Mouse (Mus musculus): ENCODE measurements around the gene Rapgef4. TPM values are rescaled to one million over a fixed set of nuclear protein-coding genes. Genes with fewer than 3 reads are reported as not detected.
A peak's percentile ranks its signal among the peaks of the same experiment; 100 is the strongest.
"Not testable (repeated sequence)": the region's sequence is repeated elsewhere in the genome, so short reads cannot be mapped to it uniquely, and the experiment has no call there.

Gene Rapgef4
- polyA plus RNA-seq, 1 experiment from 2014 or later, result 16.7 TPM

- Histone ChIP-seq H3K9ac (no peak overlapping the region), H3K27me3 (no peaks in the 10 kb centered on the region), H3K27ac (peak overlapping the region; percentile 23; the same call in 1 of the 2 replicates), H3K4me1 (replicated peaks) (peaks cover 16% of the 10 kb centered on the region), H3K9me3 (no peaks in the 10 kb centered on the region), H3K4me3 (no peak overlapping the region), H3K4me2 (no peak overlapping the region), H3K36me3 (no peaks in the 10 kb centered on the region)
- no peak for ATAC-seq (ENCODE audit: low FRiP score)
- WGBS, result 90% methylated on average over 14 of the region's 14 CpGs
These were observed 159.1 kb downstream of the Rapgef4 start for GRCm38 (mm10) chr2:72139863-72140845.

GRCm38 (mm10) chr2:72141091-72141490, 160.1 kb downstream of the Rapgef4 start:
- no peak overlapping the region for H3K9ac ChIP-seq
- peak overlapping the region; percentile 23; the same call in 1 of the 2 replicates for H3K27ac ChIP-seq

GRCm38 (mm10) chr2:72141732-72142131, 160.7 kb downstream of the Rapgef4 start:
- ATAC-seq (ENCODE audit: low FRiP score); H3K9me3 ChIP-seq; H3K9ac ChIP-seq; H3K27ac ChIP-seq; H3K27me3 ChIP-seq; H3K36me3 ChIP-seq; H3K4me3 ChIP-seq; H3K4me2 ChIP-seq: not testable (repeated sequence)
- H3K4me1 ChIP-seq (replicated peaks), result peaks cover 11% of the 10 kb centered on the region
- WGBS, result 87% methylated on average over 4 of the region's 4 CpGs

More at GRCm38 (mm10) chr2:72141091-72141490, 160.1 kb downstream of the Rapgef4 start:
- Histone ChIP-seq H3K36me3 (no peaks in the 10 kb centered on the region), H3K27me3 (no peaks in the 10 kb centered on the region), H3K4me1 (replicated peaks) (peaks cover 16% of the 10 kb centered on the region), H3K4me2 (no peak overlapping the region), H3K9me3 (no peaks in the 10 kb centered on the region), H3K4me3 (no peak overlapping the region)
- no peak for ATAC-seq (ENCODE audit: low FRiP score)
- 66% methylated on average over 8 of the region's 8 CpGs for WGBS

GRCm38 (mm10) chr2:72143413-72143812, 162.4 kb downstream of the Rapgef4 start:
- Histone ChIP-seq H3K27ac (no peak overlapping the region), H3K4me3 (no peak overlapping the region), H3K9ac (no peak overlapping the region), H3K4me1 (replicated peaks) (peaks cover 10% of the 10 kb centered on the region; the same call in 1 of the 2 replicates), H3K9me3 (no peaks in the 10 kb centered on the region), H3K36me3 (no peaks in the 10 kb centered on the region), H3K4me2 (no peak overlapping the region), H3K27me3 (no peaks in the 10 kb centered on the region)
- 89% methylated on average over 9 of the region's 9 CpGs for WGBS
- ATAC-seq (ENCODE audit: low FRiP score), result no peak

GRCm38 (mm10) chr2:72144576-72145200, 163.6 kb downstream of the Rapgef4 start:
- H3K4me2 ChIP-seq, result no peak overlapping the region
- H3K9me3 ChIP-seq, result no peaks in the 10 kb centered on the region
- no peaks in the 10 kb centered on the region for H3K36me3 ChIP-seq
- no peak overlapping the region for H3K9ac ChIP-seq
- ATAC-seq (ENCODE audit: low FRiP score), result no peak
- no peaks in the 10 kb centered on the region for H3K27me3 ChIP-seq
- H3K4me3 ChIP-seq, result no peak overlapping the region
- peaks cover 14% of the 10 kb centered on the region; the same call in 1 of the 2 replicates for H3K4me1 ChIP-seq (replicated peaks)
- WGBS, result 77% methylated on average over 7 of the region's 7 CpGs
- no peak overlapping the region for H3K27ac ChIP-seq

GRCm38 (mm10) chr2:72145281-72145875, 164.3 kb downstream of the Rapgef4 start:
- H3K9ac ChIP-seq, result no peak overlapping the region
- H3K4me2 ChIP-seq, result no peak overlapping the region
- no peak overlapping the region for H3K4me3 ChIP-seq
- no peaks in the 10 kb centered on the region for H3K9me3 ChIP-seq
- WGBS, result 91% methylated on average over 11 of the region's 11 CpGs
- H3K27ac ChIP-seq, result peak overlapping the region; percentile 55; the same call in 1 of the 2 replicates
- no peak for ATAC-seq (ENCODE audit: low FRiP score)
- no peaks in the 10 kb centered on the region for H3K27me3 ChIP-seq
- H3K4me1 ChIP-seq (replicated peaks), result peaks cover 14% of the 10 kb centered on the region; the same call in 1 of the 2 replicates
- H3K36me3 ChIP-seq, result no peaks in the 10 kb centered on the region

- 65% methylated on average over 10 of the region's 10 CpGs for WGBS
- Histone ChIP-seq H3K36me3 (no peaks in the 10 kb centered on the region), H3K4me1 (replicated peaks) (peaks cover 9% of the 10 kb centered on the region; the same call in 1 of the 2 replicates), H3K9ac (no peak overlapping the region), H3K27me3 (no peaks in the 10 kb centered on the region), H3K9me3 (no peaks in the 10 kb centered on the region), H3K27ac (no peak overlapping the region), H3K4me2 (no peak overlapping the region), H3K4me3 (no peak overlapping the region)
- no peak for ATAC-seq (ENCODE audit: low FRiP score)
These were observed 165.0 kb downstream of the Rapgef4 start for GRCm38 (mm10) chr2:72146061-72146460.

GRCm38 (mm10) chr2:72147246-72147645, 166.2 kb downstream of the Rapgef4 start:
- no peak for ATAC-seq (ENCODE audit: low FRiP score)
- Histone ChIP-seq H3K9me3 (no peaks in the 10 kb centered on the region), H3K27ac (no peak overlapping the region), H3K4me1 (replicated peaks) (0 out of 2 replicates have a peak, but pooled peaks cover 7% of the 10 kb centered on the region), H3K36me3 (no peaks in the 10 kb centered on the region), H3K4me3 (no peak overlapping the region), H3K9ac (no peak overlapping the region), H3K27me3 (no peaks in the 10 kb centered on the region), H3K4me2 (no peak overlapping the region)
- WGBS, result 87% methylated on average over 7 of the region's 7 CpGs

GRCm38 (mm10) chr2:72147695-72148094, 166.7 kb downstream of the Rapgef4 start:
- H3K4me2 ChIP-seq, result no peak overlapping the region
- 25% methylated on average over 6 of the region's 6 CpGs for WGBS
- no peaks in the 10 kb centered on the region for H3K36me3 ChIP-seq
- no peak overlapping the region for H3K9ac ChIP-seq
- H3K4me3 ChIP-seq, result no peak overlapping the region
- ATAC-seq (ENCODE audit: low FRiP score), result no peak
- H3K27me3 ChIP-seq, result no peaks in the 10 kb centered on the region
- H3K9me3 ChIP-seq, result no peaks in the 10 kb centered on the region
- H3K27ac ChIP-seq, result no peak overlapping the region
- H3K4me1 ChIP-seq (replicated peaks), result 0 out of 2 replicates have a peak, but pooled peaks cover 7% of the 10 kb centered on the region

- Histone ChIP-seq H3K36me3 (no peaks in the 10 kb centered on the region), H3K9me3 (no peaks in the 10 kb centered on the region), H3K4me2 (no peak overlapping the region), H3K27ac (no peak overlapping the region), H3K27me3 (no peaks in the 10 kb centered on the region), H3K4me3 (no peak overlapping the region), H3K4me1 (replicated peaks) (0 out of 2 replicates have a peak, but pooled peaks cover 7% of the 10 kb centered on the region), H3K9ac (no peak overlapping the region)
- ATAC-seq (ENCODE audit: low FRiP score), result no peak
- WGBS, result 68% methylated on average over 4 of the region's 4 CpGs
These were observed 167.6 kb downstream of the Rapgef4 start for GRCm38 (mm10) chr2:72148647-72149046.

GRCm38 (mm10) chr2:72149059-72149458, 168.0 kb downstream of the Rapgef4 start:
- Histone ChIP-seq H3K27ac (no peak overlapping the region), H3K4me3 (no peak overlapping the region), H3K4me1 (replicated peaks) (0 out of 2 replicates have a peak, but pooled peaks cover 7% of the 10 kb centered on the region), H3K36me3 (no peaks in the 10 kb centered on the region), H3K4me2 (no peak overlapping the region), H3K27me3 (no peaks in the 10 kb centered on the region), H3K9me3 (no peaks in the 10 kb centered on the region), H3K9ac (no peak overlapping the region)
- 26% methylated on average over 4 of the region's 4 CpGs for WGBS
- no peak for ATAC-seq (ENCODE audit: low FRiP score)
